Mouse (Mus musculus) mature B cell (primary cell): ENCODE measurements around the gene Pmepa1.

Experiments
- in situ Hi-C: fragments of 300-500 bp; cut with MboI; formaldehyde crosslinking; loops from 2 replicates; pipeline ENCODE4 v1.14.3; 2019

The Pmepa1 gene

DNA sequence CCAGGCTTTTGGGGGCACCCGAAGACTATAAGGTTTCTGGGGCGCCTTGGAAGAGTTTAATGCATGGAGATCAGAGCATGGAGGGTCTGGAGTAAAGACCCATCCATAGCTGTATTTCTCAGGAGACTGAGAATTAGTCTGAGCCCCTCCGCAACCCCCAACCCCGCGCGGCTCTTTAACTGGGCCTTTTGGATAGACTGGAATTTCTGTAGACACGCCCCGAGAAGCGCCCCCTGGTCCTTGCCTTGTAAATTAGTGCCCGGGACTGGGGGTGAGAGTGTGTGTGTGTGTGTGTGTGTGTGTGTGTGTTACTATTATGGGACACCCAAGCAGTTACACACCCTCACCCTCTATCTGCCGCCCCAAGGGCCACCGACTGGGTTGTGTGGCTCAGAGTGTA is 526 bp upstream of the Pmepa1 start:
- in situ Hi-C loops = no loop called here

DNA sequence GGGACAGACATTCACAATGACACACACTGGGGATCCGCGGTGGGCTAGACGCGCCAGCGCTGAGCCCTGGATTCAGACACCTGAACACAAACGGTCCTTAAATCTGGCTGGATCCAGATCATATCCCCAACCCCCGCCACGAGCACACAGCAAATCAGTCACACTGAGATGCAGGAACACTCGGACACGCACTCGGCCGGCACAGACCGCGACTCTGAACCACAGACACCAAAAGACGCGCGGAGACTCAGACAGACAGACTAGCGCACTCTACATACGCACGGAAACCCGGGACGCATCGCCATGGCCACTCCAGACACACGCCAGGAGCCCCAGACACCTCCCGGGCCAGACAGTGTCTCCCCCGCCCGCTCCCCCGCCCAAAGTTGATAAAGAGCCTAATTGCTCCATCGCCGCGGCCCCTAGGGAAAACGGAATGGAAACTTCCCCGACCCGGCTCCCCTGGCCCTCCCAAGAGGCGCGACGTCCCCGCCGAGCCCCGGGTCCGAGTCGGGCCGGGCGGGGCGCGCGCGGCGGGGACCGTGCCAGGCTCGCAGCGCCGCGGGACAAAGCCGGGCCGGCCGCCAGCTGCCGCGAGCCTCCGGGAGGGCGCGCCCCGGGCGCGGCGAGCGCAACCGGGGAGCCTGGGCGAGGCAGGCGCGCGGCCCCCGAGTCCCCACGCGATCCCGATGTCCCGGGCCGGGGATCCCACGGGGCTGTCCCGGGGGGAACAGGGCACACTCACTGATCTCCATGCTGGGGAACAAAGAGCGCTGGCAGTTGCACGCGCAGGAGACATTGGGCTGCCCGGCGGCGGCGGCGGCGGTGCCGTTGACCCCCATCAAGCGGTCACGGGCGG is 761 bp downstream of the Pmepa1 start:
- in situ Hi-C loops = no loop called here

GRCm38 (mm10) chr2:173274428-173275342 is 1.6 kb downstream of the Pmepa1 start:
- in situ Hi-C loops = no loop called here

DNA sequence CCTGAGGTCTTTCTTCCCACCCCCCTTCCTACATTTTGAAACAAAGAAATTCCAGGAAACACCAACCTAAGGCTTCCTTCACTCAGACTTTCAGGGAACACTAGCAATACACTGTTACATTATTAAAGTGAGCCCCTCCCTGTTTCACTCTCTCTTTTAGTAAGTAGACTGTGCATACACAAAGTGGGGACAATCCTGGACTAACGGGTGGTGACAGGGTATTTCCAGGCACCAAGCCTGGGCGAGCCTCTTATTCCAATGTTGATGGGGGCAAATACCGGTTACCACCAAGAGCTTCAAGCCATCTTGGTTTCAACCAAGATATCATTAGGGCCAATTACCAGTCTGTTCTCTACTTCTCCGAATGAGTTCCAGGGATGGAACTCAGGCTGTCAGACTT is 2.4 kb downstream of the Pmepa1 start:
- in situ Hi-C loops = no loop called here

DNA sequence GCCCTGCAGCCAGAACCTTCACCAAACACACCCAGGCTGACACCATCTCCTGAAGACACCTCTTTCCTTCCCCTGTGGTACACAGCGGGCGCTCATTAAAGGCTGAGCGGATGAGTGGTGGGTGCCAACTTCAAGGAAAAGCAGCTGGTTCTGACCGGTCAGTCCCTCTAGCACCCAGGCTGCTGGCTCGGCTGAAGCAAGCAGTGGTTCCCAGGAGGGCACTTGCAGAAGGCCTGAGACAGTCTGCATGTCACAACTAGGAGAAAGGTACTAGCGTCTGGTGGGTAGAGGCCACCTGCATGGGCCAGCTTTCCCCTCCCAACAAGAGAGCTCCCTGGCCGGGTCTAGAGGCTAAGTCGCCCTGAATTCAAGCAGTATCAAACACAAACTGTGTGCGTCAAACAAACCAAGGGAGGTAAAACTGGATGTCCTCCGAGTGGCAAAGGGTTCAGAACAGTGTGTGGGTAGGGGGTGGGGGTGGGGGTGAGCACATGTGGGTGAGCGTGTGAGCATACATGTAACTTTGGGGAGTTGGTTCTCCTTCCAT is 3.9 kb downstream of the Pmepa1 start:
- in situ Hi-C loops = no loop called here

GRCm38 (mm10) chr2:173271541-173271940 is 4.8 kb downstream of the Pmepa1 start:
- in situ Hi-C loops = no loop called here

DNA sequence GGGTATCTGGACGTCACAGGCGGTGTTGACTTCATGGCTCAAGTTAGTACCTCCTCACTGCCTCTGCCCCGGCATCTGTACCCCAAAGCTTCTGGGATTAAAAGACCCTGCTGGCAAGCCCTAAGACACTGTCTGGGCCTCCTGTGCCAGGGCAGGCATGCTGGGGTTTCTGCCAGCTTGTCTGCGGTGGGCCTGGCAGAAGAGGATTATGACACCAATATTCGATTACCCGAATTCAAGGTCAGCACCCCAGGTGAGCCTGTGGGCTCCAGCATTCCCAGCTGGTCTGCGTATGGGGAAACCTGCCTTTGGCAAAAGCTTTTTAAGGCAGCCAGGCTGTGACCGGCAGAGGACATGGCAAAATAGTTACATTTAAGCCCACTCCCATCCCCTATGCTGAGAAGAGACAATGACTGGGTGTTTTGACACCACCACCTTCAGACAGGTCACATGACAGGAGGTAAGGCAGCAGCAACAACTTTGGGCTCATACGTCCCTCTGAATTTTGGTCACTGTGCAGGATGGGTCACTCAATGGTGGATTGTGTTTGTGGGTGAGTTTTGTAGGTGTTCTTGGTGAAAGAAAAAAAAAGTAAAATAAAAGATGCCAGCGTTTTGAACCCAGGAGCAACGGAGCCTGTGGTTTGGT is 5.6 kb downstream of the Pmepa1 start:
- in situ Hi-C loops = no loop called here

GRCm38 (mm10) chr2:173270196-173270595 is 6.1 kb downstream of the Pmepa1 start:
- in situ Hi-C loops = no loop called here

DNA sequence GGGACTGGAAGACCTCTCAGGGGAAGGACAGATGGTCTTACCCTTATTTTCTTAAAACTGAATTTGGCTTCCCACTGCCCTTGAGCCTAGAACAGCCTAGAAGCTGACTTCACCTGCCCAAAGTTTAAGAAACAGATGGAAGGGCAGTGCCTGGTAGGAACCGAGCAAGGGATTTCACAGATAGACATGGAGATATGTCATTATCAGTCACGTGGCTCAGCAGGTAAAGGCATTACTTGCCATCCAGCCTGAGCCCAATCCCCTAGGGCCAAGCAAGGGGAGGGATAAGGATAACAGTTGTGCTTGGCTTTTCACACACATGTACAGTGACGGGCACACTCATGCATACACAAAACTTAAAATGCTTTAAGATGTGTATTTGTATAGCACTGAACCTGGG is 8.8 kb downstream of the Pmepa1 start:
- in situ Hi-C loops = no loop called here

DNA sequence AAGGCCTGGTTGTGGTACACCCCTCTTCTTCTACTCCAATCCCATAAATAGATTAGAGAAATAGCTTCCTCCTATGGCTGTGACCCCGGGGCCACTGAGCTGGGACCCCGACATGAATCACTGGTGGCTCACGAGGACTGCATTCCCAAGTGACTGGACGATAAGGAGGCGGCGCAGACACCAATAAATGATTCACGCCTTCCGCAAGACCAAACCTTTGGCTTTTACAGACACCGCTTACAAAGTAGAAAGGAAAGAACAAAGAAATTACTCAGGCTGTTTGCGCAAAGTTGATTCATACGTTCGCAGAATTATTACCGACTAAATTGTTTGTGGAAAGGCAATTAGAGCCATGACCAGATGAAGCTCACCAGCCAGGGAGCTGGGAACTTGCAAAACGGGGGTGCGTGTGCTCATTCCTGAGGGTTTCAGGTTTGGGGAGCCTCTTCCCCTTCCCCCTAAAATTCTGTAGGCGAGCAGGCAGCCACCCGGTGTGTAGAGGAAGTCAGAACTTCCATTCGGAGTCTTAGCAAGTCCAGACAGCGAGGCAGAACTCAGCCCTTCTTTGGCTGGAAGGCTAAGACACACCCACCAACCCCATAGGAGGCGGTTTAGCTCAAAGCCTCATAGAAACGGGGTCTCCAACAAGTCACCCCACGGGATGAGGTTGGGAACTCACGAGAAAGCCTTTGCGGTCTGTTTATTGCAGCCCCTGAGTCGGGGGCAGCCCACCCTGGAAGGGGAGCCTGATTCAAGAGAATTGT is 9.8 kb downstream of the Pmepa1 start:
- in situ Hi-C loops = no loop called here

- in situ Hi-C loops = no loop called here
Measured at GRCm38 (mm10) chr2:173265468-173266265, 10.7 kb downstream of the Pmepa1 start.

- in situ Hi-C loops = no loop called here
Measured at GRCm38 (mm10) chr2:173264467-173265128, 11.7 kb downstream of the Pmepa1 start.

GRCm38 (mm10) chr2:173263636-173264330 is 12.6 kb downstream of the Pmepa1 start:
- in situ Hi-C loops = no loop called here

- in situ Hi-C loops = no loop called here
Measured at GRCm38 (mm10) chr2:173261497-173261896, 14.8 kb downstream of the Pmepa1 start.

GRCm38 (mm10) chr2:173258459-173259091 is 17.8 kb downstream of the Pmepa1 start:
- in situ Hi-C loops = no loop called here

GRCm38 (mm10) chr2:173257610-173258009 is 18.7 kb downstream of the Pmepa1 start:
- in situ Hi-C loops = no loop called here

DNA sequence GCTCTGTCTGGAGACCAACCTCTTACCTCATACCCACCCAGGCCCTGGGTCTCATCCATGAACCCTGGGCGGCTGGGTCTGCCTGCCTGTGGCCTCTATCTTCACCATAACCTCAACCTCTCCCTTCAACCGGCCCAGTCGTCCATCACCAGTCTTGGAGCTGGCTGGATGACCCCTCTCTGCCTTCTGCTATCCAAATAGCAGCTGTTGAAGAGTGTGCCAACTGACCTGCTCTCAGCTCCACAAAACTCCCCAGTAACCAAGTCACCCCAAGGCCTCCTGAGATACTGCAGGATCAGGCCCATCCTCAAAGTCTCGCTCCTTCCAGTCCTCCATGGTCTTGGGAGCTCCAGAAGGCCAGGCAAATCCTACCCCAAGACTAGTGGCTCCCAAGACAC is 19.8 kb downstream of the Pmepa1 start:
- in situ Hi-C loops = no loop called here

DNA sequence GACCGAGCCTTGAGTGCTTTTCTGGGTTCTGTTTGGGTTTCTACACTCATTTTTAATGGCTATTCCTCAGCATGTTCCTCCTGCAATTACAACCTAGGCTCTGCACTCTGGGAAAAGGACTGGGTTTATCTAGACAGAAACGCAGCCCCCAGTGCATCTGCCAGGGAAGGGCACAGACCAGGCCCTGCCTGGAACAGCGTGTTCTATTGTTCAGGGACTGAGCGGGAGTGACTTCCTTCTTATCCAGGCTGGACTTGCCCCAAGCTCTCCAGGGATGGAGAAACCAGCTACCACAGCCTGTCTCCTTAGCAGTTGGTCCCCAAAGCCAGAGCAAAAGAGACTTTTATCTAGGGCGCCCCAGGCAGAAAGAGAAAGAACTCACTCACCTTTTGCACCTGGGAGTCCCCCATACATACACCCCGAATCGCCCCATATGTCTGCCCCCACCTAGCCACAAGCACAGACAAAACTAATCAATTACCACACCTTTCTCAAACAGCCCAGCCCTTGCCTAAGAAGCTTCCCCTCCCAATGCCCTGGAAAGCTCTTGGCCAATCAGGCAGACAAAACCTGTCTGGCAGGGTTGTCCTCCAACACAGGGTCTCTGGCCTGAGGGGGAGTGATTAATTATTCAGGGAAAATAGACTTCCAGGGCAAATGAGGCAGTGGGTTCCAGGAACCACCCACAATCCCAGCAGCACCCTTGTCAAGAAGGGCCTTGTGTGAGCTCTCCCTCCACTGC is 20.4 kb downstream of the Pmepa1 start:
- in situ Hi-C loops = no loop called here
